ENCODE assay signal across 9 mouse cellular contexts in genomic region chr12:56695358-56696173, GRCm38 (mm10). TPM values are rescaled to one million over a fixed set of nuclear protein-coding genes. Genes with fewer than 3 reads are reported as not detected.
DNase-seq lines count a peak whose midpoint lies in the region; ATAC-seq and TF ChIP-seq lines count a peak whose summit lies in the region.
"Had no signal": no experiment of that assay in that cellular context is flagged by ENCODE, and none has a peak within 500 bp of the region (broad histone marks: within the 10 kb centered on the region; RNA-seq: fewer than 3 reads in every experiment).

No protein-coding gene starts in this region.

- no peak overlapping the region for H3K9ac ChIP-seq in forebrain, embryonic 16.5 days (replicated peaks; ENCODE audit: low read depth, low read length)
- no peak overlapping the region for H3K9ac ChIP-seq in limb, embryonic 11.5 days (ENCODE audit: low read length)
- no peak overlapping the region for H3K9ac ChIP-seq in midbrain, embryonic 12.5 days (replicated peaks)

- no peak for TF ChIP-seq POLR2A in bone marrow macrophage, adult 2 months (IDR thresholded peaks at IDR 0.05; ENCODE audit: borderline replicate concordance, low read depth, low read length)

- peak; percentile 90 for DNase-seq in MEL-GATA-1-ER (ENCODE audit: extremely low read depth, low read depth)
- peak; percentile 92 for DNase-seq in limb, embryonic 11.5 days (ENCODE audit: low spot score)
- peak; percentile 73 for DNase-seq in urinary bladder, postnatal 25 days (ENCODE audit: low spot score)

- H3K9me3 ChIP-seq in forebrain, embryonic 16.5 days (ENCODE audit: control insufficient read depth, low read length) = no peaks in the 10 kb centered on the region
- no peaks in the 10 kb centered on the region for H3K9me3 ChIP-seq in limb, embryonic 11.5 days (ENCODE audit: control insufficient read depth, low read length)
- H3K9me3 ChIP-seq in midbrain, embryonic 12.5 days = no peaks in the 10 kb centered on the region

- H3K27ac ChIP-seq in bone marrow macrophage, adult 2 months (ENCODE audit: insufficient read depth, low read depth, low read length) = no peak overlapping the region
- H3K27ac ChIP-seq in forebrain, embryonic 16.5 days (ENCODE audit: low read length) = no peak overlapping the region
- no peak overlapping the region for H3K27ac ChIP-seq in limb, embryonic 11.5 days (replicated peaks; ENCODE audit: low read depth, low read length)
- no peak overlapping the region for H3K27ac ChIP-seq in midbrain, embryonic 12.5 days (replicated peaks)

- TF ChIP-seq CTCF in bone marrow macrophage, adult 2 months (IDR thresholded peaks at IDR 0.05; ENCODE audit: low read depth, low read length) = no peak

- peaks cover 87% of the 10 kb centered on the region for H3K27me3 ChIP-seq in forebrain, embryonic 16.5 days (replicated peaks; ENCODE audit: control insufficient read depth, insufficient read depth, low read length)
- peaks cover 87% of the 10 kb centered on the region for H3K27me3 ChIP-seq in limb, embryonic 11.5 days (ENCODE audit: control insufficient read depth, insufficient read depth, low read length)
- peaks cover 97% of the 10 kb centered on the region for H3K27me3 ChIP-seq in midbrain, embryonic 12.5 days

- under 1% methylated on average over 41 of the region's 41 CpGs for WGBS in forebrain, embryonic 16.5 days
- WGBS in limb, embryonic 11.5 days = under 1% methylated on average over 41 of the region's 41 CpGs
- WGBS in midbrain, embryonic 12.5 days = under 1% methylated on average over 41 of the region's 41 CpGs

- ATAC-seq in forebrain, embryonic 16.5 days = peak; percentile 97
- ATAC-seq in hematopoietic stem cell, adult 5-6 weeks (replicated peaks in 1 of 2; ENCODE audit: insufficient read depth in 1 of 2, low FRiP score in 2 of 2, low TSS enrichment in 1 of 2, low read depth in 1 of 2, poor library complexity in 2 of 2, severe bottlenecking in 2 of 2) = peak; percentile 50 to 70
- peak; percentile 90 for ATAC-seq in limb, embryonic 11.5 days (ENCODE audit: insufficient number of reproducible peaks, low FRiP score, low TSS enrichment, low read depth)
- ATAC-seq in midbrain, embryonic 12.5 days (ENCODE audit: low FRiP score, low read depth) = peak; percentile 96
- ATAC-seq in inflammation-experienced regulatory T-cells, adult 6 months = no peak

- H3K4me1 ChIP-seq in bone marrow macrophage, adult 2 months (ENCODE audit: control insufficient read depth, insufficient read depth, low read length) = 0 out of 2 replicates have a peak, but pooled peaks cover 2% of the 10 kb centered on the region
- H3K4me1 ChIP-seq in forebrain, embryonic 16.5 days (replicated peaks; ENCODE audit: control insufficient read depth, insufficient read depth, low read length) = peaks cover 24% of the 10 kb centered on the region
- H3K4me1 ChIP-seq in limb, embryonic 11.5 days (ENCODE audit: control insufficient read depth, insufficient read depth, low read length) = peaks cover 24% of the 10 kb centered on the region
- H3K4me1 ChIP-seq in midbrain, embryonic 12.5 days = peaks cover 22% of the 10 kb centered on the region

- H3K4me3 ChIP-seq in bone marrow macrophage, adult 2 months (ENCODE audit: insufficient read depth, low read length) = peak overlapping the region; percentile 26
- 0 out of 2 replicates have a peak overlapping the region, but pooled peaks have one; percentile 10 for H3K4me3 ChIP-seq in forebrain, embryonic 16.5 days (replicated peaks; ENCODE audit: low read length)
- H3K4me3 ChIP-seq in limb, embryonic 11.5 days (ENCODE audit: low read depth, low read length) = peak overlapping the region; percentile 37
- H3K4me3 ChIP-seq in midbrain, embryonic 12.5 days = peak overlapping the region; percentile 29

- H3K36me3 ChIP-seq in forebrain, embryonic 16.5 days (ENCODE audit: control insufficient read depth, insufficient read depth) = no peaks in the 10 kb centered on the region
- H3K36me3 ChIP-seq in limb, embryonic 11.5 days (ENCODE audit: control insufficient read depth, insufficient read depth, low read length) = no peaks in the 10 kb centered on the region
- H3K36me3 ChIP-seq in midbrain, embryonic 12.5 days = no peaks in the 10 kb centered on the region

- H3K4me2 ChIP-seq in forebrain, embryonic 16.5 days (ENCODE audit: low read length) = peak overlapping the region; percentile 33
- peak overlapping the region; percentile 60 for H3K4me2 ChIP-seq in limb, embryonic 11.5 days (ENCODE audit: low read depth, severe bottlenecking)
- H3K4me2 ChIP-seq in midbrain, embryonic 12.5 days (replicated peaks) = peak overlapping the region; percentile 43

RNA-seq across cellular contexts. Expression of gene Pax9, which starts 4.0 kb away (rescaled TPM):
- not detected in 2 replicates for polyA plus RNA-seq in bone marrow macrophage, adult 2 months (2012; ENCODE audit: insufficient read depth, insufficient read length, missing spikeins)
- 0.07 TPM in 1 of 2 replicates, not detected in the other for polyA plus RNA-seq in forebrain, embryonic 16.5 days (2015; fragmentation: Nextera tagmentation; extraction: Ambion mirVana)
- total RNA-seq in hematopoietic stem cell, adult 5-6 weeks (2017) = 0.13 TPM in 1 of 2 replicates, not detected in the other
- 3.1 and 3.8 TPM in 2 replicates for polyA plus RNA-seq in limb, embryonic 11.5 days (2014; fragmentation: Nextera tagmentation; extraction: Ambion mirVana)
- polyA plus RNA-seq in midbrain, embryonic 12.5 days (2016; fragmentation: Nextera tagmentation; extraction: Ambion mirVana) = 0.09 and 0.18 TPM in 2 replicates
- under 1 TPM in 1 of 3 experiments, not detected in 2; 0.25 TPM for polyA plus RNA-seq in inflammation-experienced regulatory T-cells, adult 6 months (2017; shearing (Covaris generic))
- polyA plus RNA-seq: gonadal fat pad, adult 2 months had no signal
